Mouse (Mus musculus): ENCODE data around the gene Bcl10.
"Not testable (repeated sequence)": the region's sequence is repeated elsewhere in the genome, so short reads cannot be mapped to it uniquely, and the experiment has no call there.

The Bcl10 gene

DNA sequence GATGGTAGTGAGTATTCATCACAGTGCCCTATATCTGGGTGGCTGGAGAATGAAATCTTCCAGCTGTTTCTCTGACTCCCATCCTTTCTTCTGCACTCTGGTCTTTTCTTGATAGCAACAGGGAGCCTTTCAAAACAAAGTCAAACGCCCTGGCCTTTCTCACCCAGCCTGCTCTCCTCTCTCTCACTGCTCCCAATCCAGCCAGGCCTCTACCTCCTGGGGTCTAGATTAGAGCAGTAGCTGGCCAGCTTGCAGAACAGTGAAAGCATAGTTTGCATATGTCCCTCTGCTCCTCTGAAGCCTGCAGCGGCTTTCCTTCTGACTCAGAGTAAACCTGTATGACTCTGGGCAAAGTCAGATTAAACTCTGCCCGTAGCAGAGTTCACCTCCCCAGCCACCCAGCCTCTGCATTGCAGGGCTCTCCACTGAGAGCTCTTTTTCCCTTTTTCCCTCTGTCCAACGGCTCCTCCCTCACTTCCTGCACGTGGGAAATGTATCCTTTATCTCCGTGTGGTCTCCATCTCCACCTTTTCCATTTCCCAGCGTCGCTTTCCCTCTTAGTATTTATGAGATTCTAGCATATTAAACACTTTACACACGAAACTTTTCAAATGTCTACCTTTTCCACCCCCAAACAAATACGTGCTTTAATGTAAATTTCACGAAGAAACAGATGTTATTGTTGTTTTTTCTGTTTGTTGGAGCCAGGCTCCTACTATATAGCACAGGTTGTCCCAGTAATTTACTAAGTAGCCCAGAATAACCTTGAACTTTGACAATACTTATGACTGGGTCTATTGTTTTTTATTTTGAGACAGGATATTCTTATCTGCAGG is at the start of gene Bcl10:
Bcl10 (plus strand) TSS at position 786 of the 836 bp plus-strand sequence.
- DNase-seq (ENCODE audit: low read depth, low spot score): peak; percentile 62

DNA sequence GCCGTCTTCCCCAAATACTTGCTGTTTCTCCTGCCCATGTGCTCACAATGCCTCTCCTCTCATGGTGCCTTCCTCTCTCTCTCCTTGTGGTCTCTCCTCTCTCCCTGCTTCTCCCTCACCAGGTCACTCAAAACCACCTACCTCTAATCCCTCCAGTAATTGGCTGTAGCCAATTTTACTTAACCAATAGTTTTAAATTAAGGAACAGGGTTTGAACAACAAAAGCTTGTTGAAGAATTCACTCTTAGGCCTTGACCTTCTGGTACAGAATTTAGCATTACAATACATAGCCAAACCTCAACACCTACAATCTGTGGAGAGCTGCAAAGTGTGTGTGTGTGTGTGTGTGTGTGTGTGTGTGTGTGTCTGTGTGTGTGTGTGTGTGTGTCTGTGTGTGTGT is 49.3 kb upstream of the Bcl10 start:
- DNase-seq (ENCODE audit: low read depth, low spot score): no peak

DNA sequence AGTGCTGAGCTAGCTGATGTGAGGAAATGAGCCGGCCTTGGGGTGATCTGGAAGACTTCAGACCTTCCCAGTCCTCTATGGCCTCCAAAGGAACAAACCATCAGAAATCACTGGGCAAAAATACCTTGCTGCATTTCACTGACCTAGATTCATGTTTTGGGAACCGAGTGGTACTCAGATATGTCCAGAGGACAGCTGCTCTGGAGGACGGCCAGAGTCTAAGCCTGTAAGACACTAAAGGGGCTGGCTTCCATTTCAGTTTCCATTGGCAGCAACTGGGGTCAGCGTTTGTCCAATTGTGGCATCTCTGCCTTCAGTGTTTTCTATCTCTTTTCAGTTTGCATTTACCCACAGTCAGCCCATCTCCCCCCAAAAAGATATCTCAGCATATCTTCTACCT is 48.5 kb upstream of the Bcl10 start:
- no peak for DNase-seq (ENCODE audit: low read depth, low spot score)

DNA sequence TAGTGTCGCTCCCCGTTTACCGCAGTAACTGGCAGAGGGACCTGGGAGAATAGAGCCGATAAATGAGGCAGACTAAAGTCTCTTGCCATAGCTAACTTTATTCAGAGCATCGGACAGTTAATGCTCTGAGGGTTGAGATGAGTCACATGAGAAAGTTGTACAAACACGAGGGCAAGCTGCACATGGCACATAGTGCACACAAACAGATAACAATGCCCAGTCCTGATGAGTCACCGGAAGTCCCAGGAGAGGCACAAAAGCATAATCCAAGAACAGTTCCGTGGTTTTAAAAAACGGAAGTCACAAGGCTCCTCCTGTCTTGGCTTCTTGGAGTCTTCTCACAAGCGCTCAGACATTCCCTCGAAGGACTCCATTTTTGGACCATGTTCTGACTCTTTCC is 46.5 kb upstream of the Bcl10 start:
- DNase-seq (ENCODE audit: low read depth, low spot score): no peak

DNA sequence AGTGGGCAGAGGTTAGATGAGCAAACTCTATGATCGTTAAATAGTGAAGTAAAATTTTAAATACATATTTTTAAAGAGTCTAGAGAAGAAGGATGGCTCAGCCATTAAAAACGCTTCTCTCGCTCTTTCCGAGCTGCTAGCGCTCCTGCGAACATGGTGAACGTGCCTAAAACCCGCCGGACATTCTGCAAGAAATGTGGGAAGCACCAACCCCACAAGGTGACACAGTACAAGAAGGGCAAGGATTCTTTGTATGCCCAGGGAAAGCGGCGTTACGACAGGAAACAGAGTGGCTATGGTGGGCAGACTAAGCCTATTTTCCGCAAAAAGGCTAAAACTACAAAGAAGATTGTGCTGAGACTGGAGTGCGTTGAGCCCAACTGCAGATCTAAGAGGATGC is 43.7 kb upstream of the Bcl10 start:
- not testable (repeated sequence) for DNase-seq (ENCODE audit: low read depth, low spot score)

DNA sequence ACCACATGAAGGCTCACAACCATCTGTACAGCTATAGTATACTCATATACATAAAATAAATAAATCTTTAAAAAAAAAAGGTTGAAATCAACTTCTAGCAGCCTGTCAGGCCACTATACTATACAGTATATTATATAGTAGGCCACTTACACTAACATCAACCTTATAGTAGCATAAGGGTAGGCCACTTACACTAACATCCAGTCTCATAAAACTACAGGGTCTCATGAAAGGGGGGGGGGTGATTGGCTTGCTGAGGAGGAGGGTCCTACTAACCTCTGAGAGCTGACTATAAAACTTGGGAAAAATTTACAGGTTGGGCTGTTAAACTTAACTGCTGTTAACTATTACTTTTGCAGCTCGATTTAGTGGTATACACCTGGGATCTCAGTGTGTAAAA is 42.3 kb upstream of the Bcl10 start:
- no peak for DNase-seq (ENCODE audit: low read depth, low spot score)

DNA sequence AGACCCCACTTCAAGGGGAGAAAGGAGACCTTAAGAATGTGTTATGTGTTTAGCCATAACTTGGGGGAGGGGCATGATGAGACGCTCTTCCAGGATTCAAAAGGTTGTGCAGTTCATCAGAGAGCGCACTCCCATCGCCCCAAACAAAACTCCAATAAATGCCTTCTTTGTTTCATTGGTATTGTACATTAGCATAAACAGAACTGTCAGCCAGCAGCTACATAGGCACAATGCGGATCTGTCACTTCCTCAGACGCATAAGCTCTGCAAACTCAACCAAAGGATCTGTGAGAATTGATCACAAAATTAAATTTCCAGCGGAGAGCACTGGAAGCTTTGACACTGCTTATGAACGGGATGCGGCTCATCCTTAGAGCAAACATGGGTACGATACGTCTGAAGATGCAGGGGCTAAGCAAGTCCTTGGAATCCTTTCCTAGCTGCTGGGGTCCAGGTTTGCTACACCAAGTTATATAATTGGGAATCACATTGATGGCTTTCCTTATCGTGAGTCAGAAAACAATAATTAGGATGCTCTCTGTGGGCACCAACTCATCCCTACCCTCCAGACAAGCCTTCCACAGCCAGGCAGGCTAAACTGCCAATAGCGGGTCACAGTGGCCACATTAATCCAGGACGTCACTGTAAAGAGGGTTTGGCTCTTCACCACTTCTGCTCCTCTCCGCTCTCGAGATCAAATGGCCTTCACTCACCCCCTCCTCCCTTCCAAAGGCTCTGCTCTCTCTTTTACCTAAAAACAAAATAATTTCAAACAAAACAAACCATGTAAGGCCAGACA is 40.3 kb upstream of the Bcl10 start:
- no peak for DNase-seq (ENCODE audit: low read depth, low spot score)

DNA sequence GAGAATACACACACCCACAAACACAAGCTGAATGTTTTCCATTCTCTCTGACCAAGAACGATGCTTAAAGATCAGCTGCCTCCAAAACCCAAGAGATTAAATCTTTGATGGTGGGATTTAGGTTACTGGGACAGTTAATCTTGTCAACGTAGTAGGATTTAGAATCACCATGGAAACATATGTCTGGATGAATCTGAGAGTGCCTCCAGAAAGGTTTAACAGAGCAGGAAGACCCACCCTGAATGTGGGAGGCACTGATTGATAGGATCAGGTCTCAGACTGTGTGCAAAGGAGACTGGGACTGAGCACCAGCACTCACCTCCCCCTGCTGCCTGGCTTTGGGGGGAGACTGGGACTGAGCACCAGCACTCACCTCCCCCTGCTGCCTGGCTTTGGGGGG is 39.4 kb upstream of the Bcl10 start:
- DNase-seq (ENCODE audit: low read depth, low spot score): no peak

DNA sequence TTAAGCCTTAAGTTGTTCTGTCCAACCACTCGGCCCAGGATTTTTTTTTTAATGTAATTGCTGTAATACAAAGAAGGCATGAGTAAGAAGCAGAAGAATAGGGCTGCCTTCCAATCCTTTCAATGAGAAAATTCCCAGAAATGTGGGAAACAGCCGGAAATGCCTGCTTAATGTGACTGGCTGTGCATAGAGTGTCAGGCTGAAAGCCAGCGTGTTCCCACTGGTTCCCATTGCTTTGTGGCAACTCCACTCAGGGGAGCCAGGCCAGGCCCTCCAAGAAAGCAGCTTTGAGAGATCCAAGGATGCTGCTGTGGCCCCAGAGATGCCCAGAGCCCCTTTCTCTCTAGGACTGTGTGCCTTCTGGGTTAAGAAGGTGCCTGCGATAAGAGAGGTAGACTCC is 37.2 kb upstream of the Bcl10 start:
- DNase-seq (ENCODE audit: low read depth, low spot score): no peak

DNA sequence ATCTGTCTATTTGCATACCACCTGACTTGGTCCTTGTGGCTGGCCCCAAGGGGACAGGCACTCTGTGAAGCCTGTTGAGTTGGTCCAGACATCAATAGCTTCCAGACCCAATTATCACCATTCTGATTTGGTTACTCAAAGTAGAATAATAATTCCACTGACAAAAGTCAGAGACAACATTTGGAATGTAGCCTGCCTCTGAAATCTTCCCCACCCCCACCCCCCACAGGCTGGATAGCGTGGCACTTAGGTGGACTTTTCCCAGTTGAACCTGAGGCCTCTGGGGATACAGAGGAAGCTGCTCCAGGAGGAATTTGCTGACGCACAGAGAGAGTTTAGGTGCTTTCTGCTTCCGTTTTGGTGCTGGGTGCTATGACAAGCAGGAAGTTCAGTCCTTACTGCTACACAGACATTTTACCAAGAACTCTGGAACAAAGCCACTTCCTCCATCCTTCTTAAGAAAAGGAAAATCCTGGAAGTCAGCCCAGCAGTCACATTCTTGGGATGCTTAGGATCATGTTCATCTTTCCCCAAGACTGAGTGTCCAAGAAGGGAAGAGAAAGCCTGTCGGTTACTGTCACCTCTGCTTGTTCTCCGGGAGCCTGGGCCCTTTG is 36.6 kb upstream of the Bcl10 start:
- DNase-seq (ENCODE audit: low read depth, low spot score): no peak

DNA sequence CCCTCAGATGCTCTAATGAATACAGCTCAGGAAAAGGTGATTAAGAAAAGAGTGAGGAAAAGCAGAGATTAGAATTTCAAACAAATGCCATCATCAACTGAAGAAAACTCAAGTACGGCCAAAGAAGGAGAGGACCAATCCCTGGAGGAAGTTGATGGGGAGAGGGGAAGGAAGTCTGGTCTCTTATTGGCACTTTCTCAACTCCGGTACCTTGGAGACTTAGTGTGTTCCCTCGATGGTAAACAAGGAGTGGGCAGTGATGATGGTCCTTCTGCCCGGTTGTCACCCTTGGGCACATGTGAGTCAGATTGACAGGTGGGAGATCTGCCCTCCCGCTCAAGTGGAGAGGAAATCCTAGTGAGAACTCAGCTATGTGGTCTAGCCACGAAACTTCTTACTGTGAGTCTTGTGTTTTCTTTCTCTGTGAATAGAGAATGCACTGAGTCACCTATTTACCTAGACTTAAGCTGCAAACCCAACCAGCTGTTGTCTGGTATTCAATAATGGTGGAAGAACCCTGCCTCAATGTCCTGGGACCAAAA is 35.1 kb upstream of the Bcl10 start:
- no peak for DNase-seq (ENCODE audit: low read depth, low spot score)

DNA sequence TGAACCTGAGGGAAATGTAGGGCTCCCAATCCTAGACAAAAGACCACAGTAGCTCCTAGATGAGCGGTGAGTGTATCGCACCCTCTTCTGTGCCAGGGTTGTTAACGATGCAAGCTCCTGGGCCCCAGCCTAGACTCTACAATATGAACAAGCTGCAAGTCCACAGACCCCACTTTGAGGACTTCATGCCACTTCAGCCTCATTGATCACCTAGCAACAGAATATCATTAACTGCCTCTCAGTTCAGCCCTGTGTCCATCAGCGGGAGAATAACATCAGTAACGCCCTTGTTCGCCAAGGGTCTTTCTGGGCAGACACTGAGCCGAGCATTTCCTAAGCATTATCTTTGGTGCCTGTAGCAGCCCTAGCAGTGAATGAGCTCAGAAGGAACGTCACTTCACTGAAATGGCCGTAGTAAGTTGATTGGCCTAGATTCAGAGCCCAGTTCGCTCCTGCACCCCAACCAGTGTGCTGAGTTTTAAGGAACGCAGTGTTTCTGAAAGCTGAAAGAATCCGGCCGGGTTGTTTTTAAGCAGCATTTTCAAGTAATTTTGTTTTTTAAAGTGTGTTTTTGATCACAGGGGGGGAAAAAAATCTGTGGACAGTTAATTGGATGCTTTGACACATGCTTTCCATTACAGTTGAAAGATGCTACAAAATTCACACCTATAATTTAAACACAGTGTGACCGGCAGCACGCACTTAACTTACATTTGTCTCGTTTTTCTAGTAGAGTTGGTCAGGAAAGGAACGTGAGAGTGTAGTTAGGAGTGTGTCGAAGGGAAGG is 32.1 kb upstream of the Bcl10 start:
- no peak for DNase-seq (ENCODE audit: low read depth, low spot score)

DNA sequence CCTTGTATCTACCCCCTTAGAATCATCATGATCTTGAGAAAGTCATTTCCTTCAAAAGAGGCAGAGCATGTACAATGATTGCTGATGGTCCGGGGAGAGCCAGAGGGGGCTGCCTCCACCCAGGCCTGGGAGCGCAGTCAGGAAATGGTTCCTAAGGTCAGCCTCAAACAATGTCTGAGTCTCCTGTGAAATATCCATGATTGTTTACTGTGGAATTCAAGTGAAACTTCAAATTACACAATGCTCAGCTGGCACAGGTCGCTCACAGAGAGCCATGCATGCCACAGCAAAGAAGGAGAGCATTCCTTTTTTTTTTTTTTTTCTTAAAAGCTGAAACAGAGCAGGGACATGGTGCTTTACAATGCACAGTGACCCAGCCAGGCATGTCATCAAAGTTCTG is 30.2 kb upstream of the Bcl10 start:
- DNase-seq (ENCODE audit: low read depth, low spot score): no peak

DNA sequence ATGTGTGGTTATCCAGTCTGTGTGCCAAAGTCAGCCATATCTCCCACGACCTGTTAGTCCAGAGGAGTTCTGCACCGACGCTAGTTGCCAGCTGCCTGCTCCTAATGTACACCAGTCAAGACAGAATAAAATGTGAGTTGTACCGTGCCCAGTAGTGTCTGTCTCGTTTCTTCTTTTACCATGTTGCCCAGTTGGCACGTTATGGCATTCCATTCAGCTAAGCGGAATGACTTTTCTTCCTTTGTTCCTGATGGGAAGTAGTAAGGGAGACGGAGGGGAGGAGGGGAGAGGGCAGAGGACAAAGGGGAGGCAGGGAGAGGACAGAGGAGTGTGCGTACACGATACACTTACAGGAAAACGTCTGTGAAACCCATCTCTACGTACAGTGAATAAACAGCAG is 28.5 kb upstream of the Bcl10 start:
- no peak for DNase-seq (ENCODE audit: low read depth, low spot score)

DNA sequence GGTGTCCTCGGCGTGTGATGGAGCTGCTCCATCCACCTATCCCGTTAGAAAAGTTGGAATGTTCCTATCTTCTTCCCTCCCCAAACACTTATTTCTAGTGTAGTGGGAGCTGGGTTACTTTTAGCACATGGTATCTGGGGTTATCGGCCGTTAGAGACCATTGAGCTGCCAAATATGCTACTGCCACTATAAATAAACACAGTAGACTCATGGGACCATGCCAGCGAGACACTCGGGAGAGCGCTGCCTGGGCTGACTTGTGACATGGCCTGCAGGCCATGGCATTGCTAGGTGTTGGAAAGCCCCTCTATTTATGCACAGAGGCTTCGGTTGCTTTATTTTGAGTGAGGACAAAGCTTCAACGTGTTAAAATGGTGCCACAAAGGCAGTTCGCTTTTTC is 24.9 kb upstream of the Bcl10 start:
- DNase-seq (ENCODE audit: low read depth, low spot score): no peak

DNA sequence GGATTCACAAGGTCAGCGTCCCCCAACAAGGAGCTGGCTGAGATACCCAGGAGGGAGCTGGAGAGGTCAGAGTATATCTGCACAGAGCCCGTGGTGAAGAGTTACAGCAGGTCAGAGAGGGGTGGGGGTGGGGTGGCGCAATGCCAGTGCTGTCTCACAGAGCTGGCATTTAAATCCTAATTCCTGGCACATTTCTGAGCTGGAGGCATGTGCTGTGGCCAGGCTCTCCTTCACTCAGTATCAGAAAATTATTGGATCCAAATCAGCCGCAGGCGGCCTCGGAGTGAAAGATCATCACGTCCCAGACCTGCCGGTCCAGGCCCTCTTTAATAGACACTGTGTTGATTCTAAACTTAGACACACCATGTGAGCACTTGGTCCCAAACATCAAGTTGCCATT is 22.8 kb upstream of the Bcl10 start:
- DNase-seq (ENCODE audit: low read depth, low spot score): no peak

DNA sequence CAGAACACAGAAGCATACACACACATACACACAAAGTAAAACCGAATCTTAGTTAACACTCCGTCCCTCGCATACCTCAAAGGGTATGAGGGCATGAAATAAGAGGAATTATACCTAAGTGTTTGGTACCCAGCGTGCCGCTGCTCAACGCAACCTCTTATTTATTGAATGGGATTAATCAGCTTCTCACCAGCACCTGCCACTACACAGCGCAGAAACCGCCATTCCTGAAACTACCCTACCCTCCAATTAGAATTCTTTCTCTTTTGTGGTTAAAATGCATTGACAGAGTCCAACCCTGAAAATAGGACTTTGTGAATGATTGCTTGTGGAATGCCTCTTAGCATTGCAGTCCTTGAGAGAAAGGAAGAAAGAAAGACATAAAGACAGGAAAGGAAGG is 19.1 kb upstream of the Bcl10 start:
- DNase-seq (ENCODE audit: low read depth, low spot score): no peak

DNA sequence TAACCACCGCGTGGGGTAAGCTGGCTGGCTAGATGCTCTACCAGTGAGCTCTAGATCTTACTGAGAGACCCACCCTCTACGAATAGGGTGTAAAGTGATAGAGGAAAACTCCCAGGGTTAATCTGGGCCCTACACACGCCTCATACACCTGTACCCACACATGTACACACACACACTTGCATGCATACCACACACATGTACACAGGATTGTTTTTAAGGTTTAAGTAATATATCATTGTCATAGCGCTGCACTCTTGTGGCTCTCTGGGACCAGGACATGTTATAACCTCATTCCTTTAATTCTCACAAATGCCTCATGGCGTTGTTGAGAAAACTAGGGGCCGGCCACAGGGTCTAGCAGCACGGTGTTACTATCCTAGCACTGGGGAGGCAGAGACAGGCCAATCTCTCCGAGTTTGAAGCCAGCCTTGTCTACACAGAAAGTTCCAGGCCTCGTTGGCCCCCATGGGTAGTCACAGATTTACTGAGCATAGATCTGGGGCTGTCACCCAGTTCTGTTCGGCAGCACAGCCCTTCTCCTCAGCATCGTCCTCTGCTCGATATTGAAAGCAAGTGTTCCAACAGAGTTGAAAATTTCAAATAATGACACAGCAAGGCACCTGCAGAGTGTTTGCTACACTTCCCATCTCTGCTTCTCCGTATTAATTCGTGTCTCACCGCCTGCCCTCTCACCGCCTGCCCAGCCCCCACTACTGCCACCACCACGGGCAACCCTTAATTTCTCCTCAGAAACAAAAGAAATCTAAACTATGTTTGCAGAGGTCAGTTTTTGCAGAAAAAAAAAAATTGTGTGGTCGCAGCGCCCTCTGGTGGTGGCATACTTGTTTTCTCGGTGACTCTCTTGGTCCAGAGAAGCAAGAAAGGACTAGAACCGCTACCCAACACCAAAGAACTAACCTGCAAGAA is 17.5 kb upstream of the Bcl10 start:
- DNase-seq (ENCODE audit: low read depth, low spot score): peak; percentile 69

DNA sequence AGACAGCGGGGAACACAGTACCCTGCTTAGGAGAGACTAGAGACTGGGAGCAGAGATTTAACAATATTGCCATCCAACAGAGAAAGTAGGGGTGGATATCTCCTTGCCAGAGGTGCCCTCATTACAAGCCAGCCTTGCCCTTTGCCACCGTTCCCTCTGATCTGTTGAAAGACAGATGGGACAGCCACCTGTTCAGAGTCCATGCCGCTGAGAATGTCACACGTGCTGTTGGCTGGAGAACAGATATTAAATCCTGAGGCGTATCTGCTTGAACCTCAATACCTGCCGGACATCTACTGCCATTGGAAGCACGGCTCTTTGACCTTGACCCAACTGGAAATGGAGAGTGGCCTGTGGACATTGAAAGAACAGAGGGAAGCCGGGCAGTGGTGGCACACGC is 16.0 kb upstream of the Bcl10 start:
- DNase-seq (ENCODE audit: low read depth, low spot score): no peak

DNA sequence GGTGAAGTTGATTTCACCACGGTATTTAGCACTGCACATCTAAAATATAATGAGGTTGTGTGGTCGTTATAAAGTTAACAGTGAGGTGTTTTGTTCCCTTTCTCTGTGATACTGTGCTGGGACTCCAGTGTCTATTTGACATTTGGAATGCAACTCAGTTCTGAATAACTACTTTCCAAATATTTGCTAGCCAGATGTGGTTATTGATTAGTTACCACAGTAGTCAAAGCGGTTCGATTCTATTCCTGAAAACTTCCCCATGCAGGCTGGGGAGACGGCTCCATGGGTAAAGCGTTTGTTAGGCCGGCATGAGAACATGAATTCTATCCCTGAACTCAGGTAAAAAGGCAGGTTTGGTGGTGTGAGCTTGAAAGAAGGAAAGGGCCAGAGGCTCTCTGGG is 10.1 kb upstream of the Bcl10 start:
- DNase-seq (ENCODE audit: low read depth, low spot score): no peak
